Mouse (Mus musculus): ENCODE results near the gene Slc25a44.
"Not testable (repeated sequence)": the region's sequence is repeated elsewhere in the genome, so short reads cannot be mapped to it uniquely, and the experiment has no call there.

Gene Slc25a44

DNA sequence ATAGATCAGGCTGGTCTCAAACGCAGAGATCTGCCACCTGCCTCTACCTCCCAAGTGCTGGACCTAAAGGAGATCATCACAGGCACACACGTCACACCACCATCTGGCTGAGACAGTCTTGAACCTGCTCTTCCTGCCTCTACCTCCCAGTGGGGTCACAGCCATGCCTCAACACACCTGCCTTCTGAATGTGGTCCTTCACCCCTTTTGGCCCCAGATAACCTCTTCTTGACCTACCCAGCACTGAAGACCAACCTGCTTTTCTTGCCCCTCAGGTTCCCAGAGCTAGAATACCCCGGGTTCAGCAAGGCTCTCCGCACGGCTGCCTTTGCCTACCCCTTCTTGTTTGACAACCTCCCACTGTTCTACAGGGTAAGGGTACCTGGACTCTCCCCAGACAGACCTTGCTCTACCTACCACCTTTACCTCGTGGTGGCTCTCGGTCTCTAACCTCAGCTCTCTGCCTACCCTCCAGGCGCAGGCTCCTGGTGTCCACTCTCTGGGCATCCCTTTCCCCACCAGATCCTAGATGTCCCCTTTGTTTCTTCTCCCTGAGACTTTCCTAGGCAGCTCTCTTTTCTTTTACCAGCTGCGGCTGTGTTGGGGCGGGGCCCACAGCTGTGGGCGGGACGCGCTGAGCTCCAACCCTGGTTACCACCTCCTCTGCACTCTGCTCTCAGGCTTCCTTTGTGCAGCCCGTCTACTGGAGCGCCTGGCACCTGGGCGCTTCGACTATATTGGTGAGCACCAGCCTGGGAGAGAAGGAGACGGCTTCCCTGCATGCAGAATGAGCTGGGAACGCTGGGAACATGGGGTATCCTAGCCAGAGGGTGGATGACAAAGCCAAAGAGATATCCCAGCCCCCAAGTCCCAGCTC is 49.0 kb downstream of the Slc25a44 start:
- CTCF ChIA-PET: not testable (repeated sequence)

GRCm38 (mm10) chr3:88372643-88373042 is 52.3 kb downstream of the Slc25a44 start, which contains the start of gene Bglap3:
TSS of gene Bglap3 (minus strand) at chr3:88372743.
- CTCF ChIA-PET: not testable (repeated sequence)

DNA sequence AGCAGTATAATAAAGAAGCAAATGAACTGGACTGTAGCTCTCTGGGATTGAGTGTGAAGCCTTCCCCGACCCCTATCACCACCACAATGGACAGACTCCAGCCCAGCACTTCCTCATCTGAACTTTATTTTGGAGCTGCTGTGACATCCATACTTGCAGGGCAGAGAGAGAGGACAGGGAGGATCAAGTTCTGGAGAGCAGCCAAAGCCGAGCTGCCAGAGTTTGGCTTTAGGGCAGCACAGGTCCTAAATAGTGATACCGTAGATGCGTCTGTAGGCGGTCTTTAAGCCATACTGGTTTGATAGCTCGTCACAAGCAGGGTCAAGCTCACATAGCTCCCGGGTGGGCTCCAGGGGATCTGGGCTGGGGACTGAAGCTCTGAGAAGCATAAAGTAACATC is 56.4 kb downstream of the Slc25a44 start:
- CTCF ChIA-PET: not testable (repeated sequence)

- CTCF ChIA-PET: not testable (repeated sequence)
These were observed 57.4 kb downstream of the Slc25a44 start for GRCm38 (mm10) chr3:88367517-88367916.

- CTCF ChIA-PET: not testable (repeated sequence)
These were observed 58.0 kb downstream of the Slc25a44 start for GRCm38 (mm10) chr3:88366830-88367428.

DNA sequence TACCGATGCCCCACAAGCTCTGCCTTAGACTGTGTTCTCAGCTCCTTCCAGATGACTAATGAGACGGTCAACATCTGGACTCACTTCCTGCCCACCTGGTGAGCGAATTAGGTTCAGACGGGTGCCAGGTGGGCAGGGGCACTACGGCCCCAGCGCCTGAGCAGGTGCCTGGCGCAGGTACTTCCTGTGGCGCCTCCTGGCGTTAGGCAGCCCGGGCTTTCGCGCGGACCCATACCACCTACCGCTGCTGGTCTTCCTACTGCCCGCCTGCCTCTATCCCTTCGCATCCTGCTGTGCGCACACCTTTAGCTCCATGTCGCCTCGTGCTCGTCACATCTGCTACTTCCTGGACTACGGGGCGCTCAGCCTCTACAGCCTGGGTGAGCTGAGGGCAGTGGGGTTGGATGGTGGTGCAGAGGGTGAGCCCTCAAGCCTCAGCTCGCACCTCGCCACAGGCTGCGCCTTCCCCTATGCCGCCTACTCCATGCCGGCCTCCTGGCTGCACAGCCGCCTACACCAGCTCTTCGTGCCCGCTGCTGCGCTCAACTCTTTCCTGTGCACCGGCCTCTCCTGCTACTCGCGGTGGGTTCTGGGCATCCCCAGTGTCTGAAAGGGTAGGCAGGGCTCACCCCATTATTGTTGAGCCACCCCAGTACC is 59.1 kb downstream of the Slc25a44 start:
- CTCF ChIA-PET: no interaction called here

- CTCF ChIA-PET: no interaction called here
These were observed 60.6 kb downstream of the Slc25a44 start, which contains the start of gene Paqr6 for GRCm38 (mm10) chr3:88364337-88364736. TSS of gene Paqr6 (plus strand) at chr3:88364584.

DNA sequence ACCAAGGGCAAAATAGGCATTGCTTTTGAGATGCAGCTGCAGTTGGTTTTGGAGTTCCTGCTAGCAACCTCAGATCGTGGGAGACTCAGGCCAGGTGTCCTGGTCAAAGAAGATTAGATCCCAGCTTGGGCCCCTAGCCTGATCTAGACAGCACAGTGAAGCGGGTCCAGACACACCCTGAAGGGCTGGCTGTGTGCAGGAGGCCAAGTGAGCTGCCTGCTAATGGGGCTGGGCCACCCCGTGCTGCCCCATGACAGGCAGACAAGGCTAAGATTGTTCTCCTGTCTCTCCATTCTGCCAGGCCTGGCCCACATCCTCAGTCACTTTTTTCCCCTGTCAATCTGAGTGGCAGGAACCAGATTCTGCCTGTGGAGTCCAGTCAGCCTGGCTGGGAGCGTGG is 61.2 kb downstream of the Slc25a44 start:
- CTCF ChIA-PET: no interaction called here

- CTCF ChIA-PET: no interaction called here
These were observed 63.2 kb downstream of the Slc25a44 start for GRCm38 (mm10) chr3:88361612-88362313.

GRCm38 (mm10) chr3:88361096-88361495 is 63.8 kb downstream of the Slc25a44 start:
- CTCF ChIA-PET: no interaction called here

All from spleen, embryonic (tissue).